Mouse (Mus musculus): Measurements from ENCODE around the gene Etl4.

DNA sequence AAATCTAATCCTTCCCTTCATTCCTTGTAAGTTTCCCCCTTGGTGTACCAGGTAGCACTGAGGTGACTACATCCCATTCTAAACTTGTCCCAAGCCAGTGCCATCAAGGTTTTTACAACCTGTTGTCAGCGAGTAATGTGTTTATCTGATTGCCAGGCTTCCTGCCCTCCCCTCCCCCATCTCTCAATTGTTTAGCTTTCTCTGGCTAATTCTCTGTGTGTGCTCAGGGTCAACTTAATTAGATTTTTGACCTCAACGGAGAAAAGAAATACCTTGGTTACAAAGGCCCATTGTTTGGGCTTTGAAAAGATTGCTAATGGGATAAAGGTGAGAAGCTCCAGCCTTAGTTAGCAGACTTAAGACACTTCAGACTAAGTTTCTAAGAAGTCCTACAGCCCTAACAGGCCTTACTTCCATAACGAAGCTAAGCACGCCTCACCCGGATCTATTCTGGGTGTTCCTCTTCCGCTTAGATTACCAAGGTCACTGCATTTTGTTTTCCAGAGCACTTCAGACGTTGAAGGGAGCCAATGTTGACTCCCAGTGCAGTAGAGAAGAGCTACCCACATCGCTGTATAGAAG lies 586.7 kb downstream of the Etl4 start:
- TF ChIP-seq CTCF (IDR thresholded peaks at IDR 0.05; ENCODE audit: low read depth) = no peak
- no peak for TF ChIP-seq EP300 (optimal IDR thresholded peaks at IDR 0.05)
